Mouse (Mus musculus) hindbrain, embryonic 16.5 days (tissue): ENCODE data around the gene Smim12. TPM values are rescaled to one million over a fixed set of nuclear protein-coding genes. Genes with fewer than 3 reads are reported as not detected.

Experiments used
- ATAC-seq: fragments of 200-750 bp; cut with Nextera tagmentation; 2 replicates; pipeline ENCODE4 v1.8.0; 2017; ENCODE audit warnings: moderate TSS enrichment, moderate library complexity
- H3K27ac ChIP-seq: fragments of 300-500 bp; sonication (generic); 2 replicates; pipeline ENCODE4 v1.5.1; 2014; ENCODE audit warnings: low read depth, mild to moderate bottlenecking, control low read depth, low read length, moderate library complexity
- H3K27me3 ChIP-seq: fragments of 300-500 bp; sonication (generic); replicated peaks from 2 replicates; pipeline ENCODE4 v1.6.1; 2014; ENCODE audit warnings: low read length; ENCODE audit not compliant: control insufficient read depth, insufficient read depth
- H3K36me3 ChIP-seq: fragments of 300-500 bp; sonication (generic); 2 replicates; pipeline ENCODE4 v1.6.1; 2014; ENCODE audit warnings: mild to moderate bottlenecking, low read length, moderate library complexity, mixed read lengths; ENCODE audit not compliant: control insufficient read depth, insufficient read depth
- H3K4me1 ChIP-seq: fragments of 300-500 bp; sonication (generic); 2 replicates; pipeline ENCODE4 v1.6.1; 2014; ENCODE audit warnings: low read depth, low read length; ENCODE audit not compliant: control insufficient read depth, insufficient read depth
- H3K4me2 ChIP-seq: fragments of 300-500 bp; sonication (generic); 2 replicates; pipeline ENCODE4 v1.6.1; 2014; ENCODE audit warnings: mild to moderate bottlenecking, low read length, control low read depth, moderate library complexity
- H3K4me3 ChIP-seq: fragments of 300-500 bp; sonication (generic); 2 replicates; pipeline ENCODE4 v1.5.1; 2014; ENCODE audit warnings: mild to moderate bottlenecking, low read length, control low read depth, moderate library complexity
- H3K9ac ChIP-seq: fragments of 300-500 bp; sonication (generic); 2 replicates; pipeline ENCODE4 v1.6.1; 2014; ENCODE audit warnings: low read depth, mild to moderate bottlenecking, control low read depth, low read length, moderate library complexity
- H3K9me3 ChIP-seq: fragments of 300-500 bp; sonication (generic); 2 replicates; pipeline ENCODE4 v1.6.1; 2014; ENCODE audit warnings: mild to moderate bottlenecking, low read length, moderate library complexity; ENCODE audit not compliant: control insufficient read depth
- WGBS: fragments of 180-500 bp; shearing (Covaris S2); extraction: QIAGEN DNeasy Blood & Tissue Kit; methylation state at CpG from one replicate; pipeline ENCODE4 v1.1.7; 2014; 5-methylcytosine and 5-hydroxymethylcytosine counted together
- polyA plus RNA-seq: library from polyadenylated mRNA; unstranded; fragments of >200 nt; fragmentation: Nextera tagmentation; extraction: Ambion mirVana; gene quantifications from 2 replicates; pipeline ENCODE4 v1.2.1, GENCODE M21; 2015

Gene Smim12
- polyA plus RNA-seq, 1 experiment from 2014 or later = 61.6 TPM

GRCm38 (mm10) chr4:127214510-127214909, 29.1 kb upstream of the Smim12 start:
- ATAC-seq = no peak
- Histone ChIP-seq H3K9me3 (no peaks in the 10 kb centered on the region), H3K36me3 (no peaks in the 10 kb centered on the region), H3K4me3 (no peak overlapping the region), H3K27me3 (no peaks in the 10 kb centered on the region), H3K27ac (no peak overlapping the region), H3K4me2 (no peak overlapping the region), H3K4me1 (peaks cover 5% of the 10 kb centered on the region), H3K9ac (no peak overlapping the region)
- WGBS = 25% methylated on average over 28 of the region's 28 CpGs

GRCm38 (mm10) chr4:127215103-127215502, 28.5 kb upstream of the Smim12 start:
- no peaks in the 10 kb centered on the region for H3K36me3 ChIP-seq
- H3K27me3 ChIP-seq = no peaks in the 10 kb centered on the region
- no peak overlapping the region for H3K27ac ChIP-seq
- peaks cover 5% of the 10 kb centered on the region for H3K4me1 ChIP-seq
- 64% methylated on average over 11 of the region's 11 CpGs for WGBS
- H3K9ac ChIP-seq = no peak overlapping the region
- ATAC-seq = no peak
- H3K9me3 ChIP-seq = no peaks in the 10 kb centered on the region
- no peak overlapping the region for H3K4me3 ChIP-seq
- no peak overlapping the region for H3K4me2 ChIP-seq

GRCm38 (mm10) chr4:127215799-127216198, 27.8 kb upstream of the Smim12 start:
- 45% methylated on average over 6 of the region's 9 CpGs for WGBS
- Histone ChIP-seq H3K4me2 (no peak overlapping the region), H3K27me3 (no peaks in the 10 kb centered on the region)

GRCm38 (mm10) chr4:127216251-127216651, 27.3 kb upstream of the Smim12 start:
- H3K4me3 ChIP-seq = no peak overlapping the region
- H3K36me3 ChIP-seq = 0 out of 2 replicates have a peak, but pooled peaks cover 3% of the 10 kb centered on the region
- no peaks in the 10 kb centered on the region for H3K9me3 ChIP-seq
- no peak overlapping the region for H3K4me2 ChIP-seq
- H3K9ac ChIP-seq = no peak overlapping the region
- 63% methylated on average over 4 of the region's 4 CpGs for WGBS
- H3K4me1 ChIP-seq = peaks cover 2% of the 10 kb centered on the region
- no peak for ATAC-seq
- H3K27me3 ChIP-seq = no peaks in the 10 kb centered on the region
- H3K27ac ChIP-seq = no peak overlapping the region

More at GRCm38 (mm10) chr4:127215799-127216198, 27.8 kb upstream of the Smim12 start:
- Histone ChIP-seq H3K4me1 (peaks cover 5% of the 10 kb centered on the region), H3K36me3 (0 out of 2 replicates have a peak, but pooled peaks cover 3% of the 10 kb centered on the region), H3K9me3 (no peaks in the 10 kb centered on the region), H3K27ac (no peak overlapping the region), H3K4me3 (no peak overlapping the region), H3K9ac (no peak overlapping the region)
- no peak for ATAC-seq

- no peak for ATAC-seq
- no peaks in the 10 kb centered on the region for H3K27me3 ChIP-seq
- WGBS = 59% methylated on average over 11 of the region's 11 CpGs
- peaks cover 3% of the 10 kb centered on the region; the same call in 1 of the 2 replicates for H3K36me3 ChIP-seq
- H3K9ac ChIP-seq = no peak overlapping the region
- no peak overlapping the region for H3K4me2 ChIP-seq
- H3K9me3 ChIP-seq = no peaks in the 10 kb centered on the region
- no peak overlapping the region for H3K27ac ChIP-seq
- H3K4me3 ChIP-seq = no peak overlapping the region
- H3K4me1 ChIP-seq = no peaks in the 10 kb centered on the region
Observed at GRCm38 (mm10) chr4:127217048-127217447, 26.5 kb upstream of the Smim12 start.

- H3K9me3 ChIP-seq = no peaks in the 10 kb centered on the region
- no peak overlapping the region for H3K4me3 ChIP-seq
- WGBS = 42% methylated on average over 10 of the region's 10 CpGs
- H3K27me3 ChIP-seq = no peaks in the 10 kb centered on the region
- H3K4me2 ChIP-seq = no peak overlapping the region
- no peak overlapping the region for H3K9ac ChIP-seq
- H3K4me1 ChIP-seq = peaks cover 9% of the 10 kb centered on the region
- H3K27ac ChIP-seq = no peak overlapping the region
- no peak for ATAC-seq
- peaks cover 3% of the 10 kb centered on the region; the same call in 1 of the 2 replicates for H3K36me3 ChIP-seq
Observed at GRCm38 (mm10) chr4:127223291-127223690, 20.3 kb upstream of the Smim12 start.

GRCm38 (mm10) chr4:127223755-127224154, 19.8 kb upstream of the Smim12 start:
- no peak overlapping the region for H3K9ac ChIP-seq
- no peak overlapping the region for H3K4me3 ChIP-seq
- H3K27me3 ChIP-seq = no peaks in the 10 kb centered on the region
- peaks cover 3% of the 10 kb centered on the region; the same call in 1 of the 2 replicates for H3K36me3 ChIP-seq
- 45% methylated on average over 4 of the region's 4 CpGs for WGBS
- no peak for ATAC-seq
- no peak overlapping the region for H3K27ac ChIP-seq
- no peak overlapping the region for H3K4me2 ChIP-seq
- H3K4me1 ChIP-seq = peaks cover 9% of the 10 kb centered on the region
- H3K9me3 ChIP-seq = no peaks in the 10 kb centered on the region

GRCm38 (mm10) chr4:127224444-127225100, 19.0 kb upstream of the Smim12 start:
- Histone ChIP-seq H3K9ac (no peak overlapping the region), H3K4me2 (no peak overlapping the region)

GRCm38 (mm10) chr4:127226067-127226466, 17.5 kb upstream of the Smim12 start:
- Histone ChIP-seq H3K27me3 (no peaks in the 10 kb centered on the region), H3K9me3 (no peaks in the 10 kb centered on the region), H3K36me3 (no peaks in the 10 kb centered on the region; the same call in 1 of the 2 replicates), H3K4me2 (no peak overlapping the region), H3K4me1 (peaks cover 9% of the 10 kb centered on the region), H3K27ac (no peak overlapping the region), H3K9ac (no peak overlapping the region), H3K4me3 (no peak overlapping the region)
- WGBS = 30% methylated on average over 4 of the region's 4 CpGs
- no peak for ATAC-seq

More at GRCm38 (mm10) chr4:127224444-127225100, 19.0 kb upstream of the Smim12 start:
- H3K27ac ChIP-seq = no peak overlapping the region
- peaks cover 9% of the 10 kb centered on the region for H3K4me1 ChIP-seq
- H3K36me3 ChIP-seq = peaks cover 3% of the 10 kb centered on the region; the same call in 1 of the 2 replicates
- no peaks in the 10 kb centered on the region for H3K9me3 ChIP-seq
- no peaks in the 10 kb centered on the region for H3K27me3 ChIP-seq
- WGBS = 17% methylated on average over 19 of the region's 19 CpGs
- H3K4me3 ChIP-seq = no peak overlapping the region
- no peak for ATAC-seq
